Mouse (Mus musculus) limb, embryonic 11.5 days (tissue): ENCODE measurements at regions not wholly inside any gene's neighbourhood (a gene's known extent, or its start where the extent isn't known, plus 50 kb on each side); places are given as distances from the start of the nearest gene placed in this dataset.

Source experiments
- ATAC-seq: fragments of 200-750 bp; cut with Nextera tagmentation; 2 replicates; pipeline ENCODE4 v1.8.0; 2017; ENCODE audit warnings: low read depth; ENCODE audit not compliant: insufficient number of reproducible peaks, low FRiP score, low TSS enrichment
- DNase-seq: peaks from one replicate; pipeline ENCODE4 v3.0.0-alpha.2; 2015; ENCODE audit warnings: low spot score
- H3K27ac ChIP-seq: fragments of 300-500 bp; sonication (generic); replicated peaks from 2 replicates; pipeline ENCODE4 v1.5.1; 2014; ENCODE audit warnings: low read depth, mild to moderate bottlenecking, low read length
- H3K27me3 ChIP-seq: fragments of 300-500 bp; sonication (generic); 2 replicates; pipeline ENCODE4 v1.6.1; 2014; ENCODE audit warnings: mild to moderate bottlenecking, low read length, mixed read lengths; ENCODE audit not compliant: control insufficient read depth, insufficient read depth
- H3K36me3 ChIP-seq: fragments of 300-500 bp; sonication (generic); 2 replicates; pipeline ENCODE4 v1.6.1; 2014; ENCODE audit warnings: mild to moderate bottlenecking, low read length, moderate library complexity, mixed read lengths; ENCODE audit not compliant: control insufficient read depth, insufficient read depth
- H3K4me1 ChIP-seq: fragments of 300-500 bp; sonication (generic); 2 replicates; pipeline ENCODE4 v1.6.1; 2014; ENCODE audit warnings: low read length, mixed read lengths; ENCODE audit not compliant: control insufficient read depth, insufficient read depth
- H3K4me2 ChIP-seq: fragments of 300-500 bp; sonication (generic); 2 replicates; pipeline ENCODE4 v1.6.1; 2014; ENCODE audit warnings: low read depth, mild to moderate bottlenecking, moderate library complexity; ENCODE audit not compliant: severe bottlenecking
- H3K4me3 ChIP-seq: fragments of 300-500 bp; sonication (generic); 2 replicates; pipeline ENCODE4 v1.5.1; 2014; ENCODE audit warnings: low read depth, low read length
- H3K9ac ChIP-seq: fragments of 300-500 bp; sonication (generic); 2 replicates; pipeline ENCODE4 v1.6.1; 2014; ENCODE audit warnings: mild to moderate bottlenecking, low read length
- H3K9me3 ChIP-seq: fragments of 300-500 bp; sonication (generic); 2 replicates; pipeline ENCODE4 v1.6.1; 2016; ENCODE audit warnings: low read length; ENCODE audit not compliant: control insufficient read depth
- WGBS: fragments of 180-500 bp; shearing (Covaris S2); extraction: QIAGEN DNeasy Blood & Tissue Kit; methylation state at CpG from one replicate; pipeline ENCODE4 v1.1.7; 2014; 5-methylcytosine and 5-hydroxymethylcytosine counted together

- H3K27me3 ChIP-seq = no peaks in the 10 kb centered on the region
- H3K9me3 ChIP-seq = no peaks in the 10 kb centered on the region
- no peak for ATAC-seq
- no peaks in the 10 kb centered on the region for H3K4me1 ChIP-seq
- H3K4me2 ChIP-seq = no peak overlapping the region
- H3K4me3 ChIP-seq = no peak overlapping the region
- no peak overlapping the region for H3K27ac ChIP-seq
- H3K9ac ChIP-seq = no peak overlapping the region
- no peaks in the 10 kb centered on the region for H3K36me3 ChIP-seq
- no peak for DNase-seq
These were observed 410.9 kb upstream of the Vstm2b start for GRCm38 (mm10) chr7:40487256-40487655.

GRCm38 (mm10) chr7:40522703-40523267, 375.3 kb upstream of the Vstm2b start:
- Histone ChIP-seq H3K9me3 (no peaks in the 10 kb centered on the region), H3K27ac (no peak overlapping the region)
- 79% methylated on average over 7 of the region's 7 CpGs for WGBS

GRCm38 (mm10) chr7:40536601-40537000, 361.5 kb upstream of the Vstm2b start:
- Histone ChIP-seq H3K4me2 (no peak overlapping the region), H3K27me3 (no peaks in the 10 kb centered on the region), H3K9me3 (no peaks in the 10 kb centered on the region), H3K27ac (no peak overlapping the region), H3K4me1 (no peaks in the 10 kb centered on the region), H3K9ac (no peak overlapping the region), H3K36me3 (no peaks in the 10 kb centered on the region), H3K4me3 (no peak overlapping the region)
- ATAC-seq (no peak), DNase-seq (no peak)
- 39% methylated on average over 3 of the region's 3 CpGs for WGBS

More at GRCm38 (mm10) chr7:40522703-40523267, 375.3 kb upstream of the Vstm2b start:
- Histone ChIP-seq H3K4me1 (no peaks in the 10 kb centered on the region), H3K27me3 (no peaks in the 10 kb centered on the region), H3K4me3 (no peak overlapping the region), H3K4me2 (no peak overlapping the region), H3K9ac (no peak overlapping the region), H3K36me3 (no peaks in the 10 kb centered on the region)
- DNase-seq (no peak), ATAC-seq (no peak)

- WGBS = 73% methylated on average over 3 of the region's 3 CpGs
- Histone ChIP-seq H3K27ac (no peak overlapping the region), H3K4me3 (no peak overlapping the region), H3K4me1 (no peaks in the 10 kb centered on the region), H3K36me3 (no peaks in the 10 kb centered on the region), H3K27me3 (no peaks in the 10 kb centered on the region), H3K9me3 (no peaks in the 10 kb centered on the region), H3K9ac (no peak overlapping the region), H3K4me2 (no peak overlapping the region)
- ATAC-seq (no peak), DNase-seq (no peak)
These were observed 360.5 kb upstream of the Vstm2b start for GRCm38 (mm10) chr7:40537621-40538020.

- WGBS = 79% methylated on average over 5 of the region's 5 CpGs
- Histone ChIP-seq H3K9me3 (no peaks in the 10 kb centered on the region), H3K4me3 (no peak overlapping the region), H3K27ac (no peak overlapping the region), H3K9ac (no peak overlapping the region), H3K4me2 (no peak overlapping the region), H3K27me3 (no peaks in the 10 kb centered on the region), H3K4me1 (no peaks in the 10 kb centered on the region), H3K36me3 (no peaks in the 10 kb centered on the region)
- DNase-seq (no peak), ATAC-seq (no peak)
These were observed 358.3 kb upstream of the Vstm2b start for GRCm38 (mm10) chr7:40539789-40540188.

GRCm38 (mm10) chr7:40541283-40541682, 356.8 kb upstream of the Vstm2b start:
- Histone ChIP-seq H3K9ac (no peak overlapping the region), H3K4me3 (no peak overlapping the region), H3K9me3 (no peaks in the 10 kb centered on the region), H3K4me2 (no peak overlapping the region), H3K36me3 (no peaks in the 10 kb centered on the region), H3K27me3 (no peaks in the 10 kb centered on the region), H3K4me1 (no peaks in the 10 kb centered on the region), H3K27ac (no peak overlapping the region)
- DNase-seq (no peak), ATAC-seq (no peak)
- WGBS = 80% methylated on average over 4 of the region's 4 CpGs

- Histone ChIP-seq H3K9me3 (no peaks in the 10 kb centered on the region), H3K9ac (no peak overlapping the region), H3K36me3 (no peaks in the 10 kb centered on the region), H3K4me2 (no peak overlapping the region), H3K4me3 (no peak overlapping the region), H3K27me3 (no peaks in the 10 kb centered on the region), H3K27ac (no peak overlapping the region), H3K4me1 (no peaks in the 10 kb centered on the region)
- WGBS = 56% methylated on average over 10 of the region's 10 CpGs
- ATAC-seq (no peak), DNase-seq (no peak)
These were observed 334.5 kb upstream of the Vstm2b start for GRCm38 (mm10) chr7:40563447-40564118.

- 93% methylated on average over 4 of the region's 4 CpGs for WGBS
- ATAC-seq (no peak), DNase-seq (no peak)
- Histone ChIP-seq H3K36me3 (no peaks in the 10 kb centered on the region), H3K4me1 (no peaks in the 10 kb centered on the region), H3K4me2 (no peak overlapping the region), H3K9ac (no peak overlapping the region), H3K4me3 (no peak overlapping the region), H3K27ac (no peak overlapping the region), H3K9me3 (no peaks in the 10 kb centered on the region), H3K27me3 (no peaks in the 10 kb centered on the region)
These were observed 322.2 kb upstream of the Vstm2b start for GRCm38 (mm10) chr7:40575971-40576370.

- Histone ChIP-seq H3K4me3 (no peak overlapping the region), H3K27me3 (no peaks in the 10 kb centered on the region), H3K9me3 (no peaks in the 10 kb centered on the region), H3K9ac (no peak overlapping the region), H3K36me3 (no peaks in the 10 kb centered on the region), H3K4me1 (no peaks in the 10 kb centered on the region), H3K4me2 (no peak overlapping the region), H3K27ac (no peak overlapping the region)
- DNase-seq = no peak
- WGBS = 77% methylated on average over 4 of the region's 4 CpGs
- ATAC-seq = no peak
These were observed 320.8 kb upstream of the Vstm2b start for GRCm38 (mm10) chr7:40577365-40577764.
